Mouse (Mus musculus): ENCODE measurements at regions not wholly inside any gene's neighbourhood (a gene's known extent, or its start where the extent isn't known, plus 50 kb on each side); places are given as distances from the start of the nearest gene placed in this dataset.

GRCm38 (mm10) chr14:45810630-45811029, 152.7 kb upstream of the Ddhd1 start:
- TF ChIP-seq POLR2A (IDR thresholded peaks at IDR 0.05; ENCODE audit: extremely low read depth, insufficient read depth, low read length) (no peak), CTCF (IDR thresholded peaks at IDR 0.05; ENCODE audit: low read depth, low read length) (no peak)
